Mouse (Mus musculus) layer of hippocampus, adult 11-12 months (tissue): ENCODE results near the gene Mrps33.

ENCODE experiments used
- DNase-seq: peaks from one replicate; pipeline ENCODE4 v3.0.0; 2022; ENCODE audit warnings: low spot score

The Mrps33 gene

DNA sequence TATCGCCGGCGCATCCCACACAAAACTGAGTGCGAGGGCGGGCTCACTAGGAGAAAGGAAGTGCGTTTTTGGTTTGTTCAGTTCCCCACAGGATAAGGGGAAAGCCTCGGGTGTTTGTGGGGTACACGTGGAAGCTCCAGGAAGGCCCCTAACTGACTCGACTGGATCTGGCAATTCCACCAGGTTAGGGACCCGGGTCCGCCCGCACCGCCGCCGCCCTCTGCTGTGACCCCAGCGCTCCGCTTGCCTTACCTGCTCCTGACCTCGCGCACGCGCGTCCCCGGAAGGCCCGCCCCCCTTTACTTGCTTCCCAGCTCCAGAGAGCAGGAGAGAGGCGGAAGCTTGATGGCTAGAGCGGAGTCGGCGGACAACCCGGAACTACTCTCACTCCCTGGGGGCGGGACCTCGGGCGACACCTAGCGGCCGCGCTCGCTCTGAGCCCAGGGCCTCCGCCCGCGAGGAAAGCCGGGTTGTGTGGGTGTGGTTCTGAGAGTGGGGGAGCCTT is at the start of gene Mrps33:
Gene Mrps33, minus strand, starts transcription at position 377 of the 505 bp plus-strand sequence.
- peak; percentile 98 for DNase-seq

DNA sequence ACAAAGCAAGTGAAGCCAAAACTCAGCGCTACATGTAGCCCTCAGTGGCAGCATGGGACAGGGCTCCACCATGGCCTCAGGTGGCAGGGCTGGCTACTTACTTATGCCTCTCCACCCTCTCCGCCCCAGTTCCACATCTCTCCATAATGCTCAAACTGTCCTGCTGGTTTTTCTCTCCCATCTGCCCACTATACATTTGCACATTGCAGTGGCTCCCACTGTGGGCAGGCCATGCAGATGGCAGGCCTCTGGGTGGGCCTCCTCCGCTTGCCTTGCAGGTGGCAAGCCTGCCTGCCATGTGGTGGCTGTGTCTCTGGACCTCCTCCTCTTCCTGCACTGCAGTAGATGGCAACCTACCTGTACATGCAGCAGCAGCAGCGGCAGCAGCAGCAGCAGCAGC is 38.9 kb upstream of the Mrps33 start:
- no peak for DNase-seq

DNA sequence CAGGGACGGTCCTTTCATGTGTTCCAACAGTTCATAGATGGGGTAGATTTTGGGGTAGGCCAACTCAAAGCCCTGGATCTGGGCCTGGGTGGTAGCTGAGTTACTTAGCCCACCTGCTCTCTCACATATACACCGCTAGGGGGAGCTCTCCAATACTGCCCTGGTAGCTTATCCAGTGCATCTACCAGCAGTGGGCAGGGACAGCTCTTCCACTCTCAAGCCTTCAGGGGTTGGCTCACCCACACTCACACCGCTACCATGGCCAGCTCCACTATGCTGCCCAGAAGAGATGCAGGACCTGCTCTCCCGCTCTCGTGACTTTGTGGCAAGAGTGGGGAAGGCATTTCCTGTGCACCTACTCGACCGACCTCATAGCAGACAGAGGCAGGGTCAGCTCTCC is 38.0 kb upstream of the Mrps33 start:
- DNase-seq = peak; percentile 9

DNA sequence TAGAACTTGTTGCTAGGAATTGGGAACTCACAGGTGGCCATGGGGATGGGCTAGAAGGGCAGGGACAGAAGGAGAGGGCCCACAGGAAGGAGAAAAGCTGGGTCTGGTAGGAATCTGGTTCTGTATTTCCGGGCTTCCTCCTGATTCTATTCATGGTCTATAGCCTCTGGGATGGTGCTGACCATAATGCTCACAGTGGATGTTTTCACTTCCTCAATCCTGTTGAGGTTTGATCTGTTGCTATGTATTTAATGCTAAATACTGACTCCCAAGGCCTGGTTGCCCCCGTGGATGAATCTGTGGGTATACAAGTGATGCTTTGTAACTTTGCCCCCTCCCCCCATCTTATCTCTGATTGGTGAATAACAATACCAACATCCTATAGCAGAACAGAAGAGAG is 36.8 kb upstream of the Mrps33 start:
- no peak for DNase-seq

DNA sequence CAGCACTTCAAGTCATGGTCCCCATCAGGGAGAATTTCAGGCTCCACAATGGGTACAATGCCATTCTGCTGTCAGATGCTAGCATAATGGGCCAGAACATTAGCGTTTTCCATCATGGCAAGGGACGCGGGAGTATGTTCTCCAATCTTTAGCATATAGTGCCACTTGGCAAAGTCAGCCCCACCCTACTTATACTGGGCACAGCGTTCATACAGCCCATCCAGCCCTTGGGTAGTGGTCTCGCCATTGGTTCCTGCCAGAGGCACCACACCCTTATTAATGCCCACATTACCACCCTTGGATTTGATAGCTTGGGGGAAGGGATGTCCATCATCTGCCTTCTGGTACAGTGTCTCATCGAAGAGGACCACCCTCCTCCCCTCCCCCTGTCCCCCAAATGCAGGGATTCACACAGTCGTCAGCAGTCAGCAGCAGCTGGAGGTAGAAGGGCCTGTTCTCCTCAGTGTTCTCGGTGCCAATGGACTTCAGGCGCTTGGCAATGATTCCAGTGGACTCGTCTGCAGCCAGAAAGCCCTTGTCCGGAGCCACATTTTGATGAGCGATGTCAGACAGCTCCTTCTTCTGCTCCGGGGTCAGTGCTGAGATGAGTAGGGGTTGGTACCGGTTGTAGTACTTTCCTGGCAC is 33.0 kb upstream of the Mrps33 start:
- DNase-seq = no peak

DNA sequence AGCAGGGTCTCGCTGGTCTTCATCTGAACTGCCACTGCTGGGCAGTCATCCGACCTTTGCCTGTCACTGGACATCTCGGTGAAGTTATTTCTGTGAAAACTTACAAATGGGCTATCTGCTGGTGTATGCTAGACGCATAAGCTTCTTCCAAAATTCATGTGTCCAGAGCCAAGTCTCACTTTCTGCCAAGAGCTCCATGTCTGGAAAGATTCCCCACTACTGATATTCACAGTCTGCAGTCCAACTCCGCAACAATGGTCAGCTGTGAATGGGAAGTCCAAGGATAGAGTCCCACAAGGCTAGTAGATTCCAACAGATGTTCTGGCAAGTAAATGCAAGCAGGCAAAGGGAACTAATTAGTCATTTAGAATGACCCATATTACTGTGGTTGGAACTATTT is 17.9 kb upstream of the Mrps33 start:
- no peak for DNase-seq

DNA sequence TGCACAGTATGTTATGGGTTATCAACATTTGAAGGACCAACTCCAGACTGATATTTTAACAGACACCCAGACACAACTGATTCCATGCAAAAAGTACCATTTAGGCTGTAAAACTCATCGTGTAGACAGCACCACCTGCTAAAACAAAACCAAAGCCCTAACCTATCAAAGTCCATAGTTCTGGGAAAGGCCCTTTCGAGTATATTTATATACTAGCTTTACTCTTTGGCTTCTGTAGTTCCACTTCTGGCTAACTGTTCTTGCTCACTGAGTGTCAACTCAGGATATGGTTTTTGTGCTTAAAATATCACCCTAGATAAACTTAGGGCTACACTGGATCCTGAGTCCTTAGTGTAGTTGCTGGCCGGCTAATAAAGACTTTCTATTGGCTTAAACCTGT is 10.5 kb upstream of the Mrps33 start:
- DNase-seq = no peak

DNA sequence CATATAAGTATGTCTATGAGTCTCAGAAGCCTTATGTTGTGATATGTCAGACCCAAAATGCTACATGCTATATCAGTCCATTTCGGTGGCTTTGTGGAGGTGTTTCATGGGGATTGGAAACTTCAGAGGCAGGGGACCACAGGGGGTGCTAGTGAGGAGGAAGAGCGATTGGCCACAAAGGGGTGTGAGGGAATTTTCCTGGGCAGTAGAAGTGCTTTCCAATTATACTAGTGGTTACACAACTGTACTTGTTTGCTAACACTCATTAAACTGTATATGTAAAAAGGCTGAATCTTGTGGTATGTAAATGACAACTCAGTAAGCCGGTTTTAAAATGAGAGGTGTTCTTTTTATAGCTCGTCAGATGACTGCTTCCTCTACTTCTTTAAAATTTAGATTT is 8.1 kb upstream of the Mrps33 start:
- DNase-seq = no peak

DNA sequence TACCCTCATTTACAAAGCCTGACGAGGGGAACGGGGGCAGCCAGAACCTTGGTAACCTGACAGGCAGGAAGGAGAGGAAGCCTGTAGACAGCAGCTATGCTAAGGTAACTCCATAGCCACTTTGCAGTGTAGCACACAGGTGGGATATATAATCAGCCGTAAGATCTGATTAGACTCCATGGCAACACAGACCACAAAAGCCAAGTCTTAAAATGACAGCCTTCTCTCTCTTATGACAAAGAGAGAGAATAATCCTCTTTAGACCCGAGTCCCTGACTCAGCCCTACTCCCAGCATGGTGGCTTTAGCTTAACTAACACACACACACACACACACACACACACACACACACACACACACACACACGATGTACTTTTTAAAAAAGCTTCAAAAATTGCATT is 2.3 kb downstream of the Mrps33 start:
- no peak for DNase-seq

DNA sequence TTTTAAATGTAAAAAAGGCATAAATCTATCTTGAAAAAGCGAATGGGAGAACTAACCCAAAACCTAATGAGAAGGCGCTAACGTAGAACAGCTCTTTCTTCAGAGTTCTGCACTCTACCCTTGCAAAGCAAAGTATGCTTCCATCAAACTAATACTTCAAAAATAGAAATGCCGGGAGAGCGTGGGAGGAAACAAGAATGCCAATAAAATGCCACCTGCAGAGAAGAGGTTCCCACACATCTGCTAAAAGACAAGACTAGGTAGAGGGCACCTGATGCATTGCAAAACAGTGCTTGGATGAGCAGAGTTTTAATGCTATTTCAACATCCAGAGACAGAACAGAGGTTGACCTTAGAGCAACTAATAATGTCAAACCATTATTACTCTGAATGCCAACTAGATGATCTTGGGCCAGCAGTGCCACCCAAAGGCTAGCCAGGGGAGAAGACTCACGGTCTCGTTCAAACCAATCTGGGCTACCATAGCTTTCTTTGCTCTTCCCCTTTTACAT is 3.7 kb downstream of the Mrps33 start:
- no peak for DNase-seq

DNA sequence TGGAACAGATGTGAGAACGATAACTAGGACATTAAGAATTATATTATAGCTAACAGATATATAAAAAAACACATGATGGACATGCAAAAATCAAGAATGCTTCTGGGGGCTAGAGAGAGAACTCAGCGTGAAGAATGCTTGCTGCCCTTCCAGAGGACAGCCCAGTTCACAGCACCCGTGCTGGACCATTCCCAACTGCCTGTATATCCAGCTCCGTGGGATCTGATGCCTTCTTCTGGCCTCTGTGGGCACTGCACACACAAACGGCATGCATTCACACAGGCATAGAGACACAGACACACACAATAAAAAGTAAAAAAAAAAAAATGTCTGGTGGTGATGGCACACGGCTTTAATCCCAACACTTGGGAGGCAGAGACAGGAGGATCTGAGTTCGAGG is 4.5 kb downstream of the Mrps33 start:
- DNase-seq = no peak

DNA sequence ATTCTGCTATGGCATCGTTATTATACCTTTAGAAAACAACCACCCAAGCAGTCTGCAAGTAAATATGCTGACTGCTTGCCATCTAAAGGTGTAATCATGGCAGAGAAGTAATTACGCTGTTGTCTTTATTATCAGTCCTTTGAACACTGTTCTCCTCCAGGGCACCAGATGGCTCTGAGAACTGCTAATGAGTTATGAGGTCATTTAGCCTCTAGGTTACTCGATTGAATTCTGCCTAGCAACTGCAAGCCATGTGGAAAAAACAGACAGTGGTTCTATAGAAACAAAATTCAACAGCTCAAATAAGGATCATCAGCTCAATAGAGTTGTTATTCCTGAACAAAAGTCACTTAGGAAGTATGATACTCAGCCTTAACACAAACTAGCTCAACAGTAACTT is 4.9 kb downstream of the Mrps33 start:
- DNase-seq = no peak

DNA sequence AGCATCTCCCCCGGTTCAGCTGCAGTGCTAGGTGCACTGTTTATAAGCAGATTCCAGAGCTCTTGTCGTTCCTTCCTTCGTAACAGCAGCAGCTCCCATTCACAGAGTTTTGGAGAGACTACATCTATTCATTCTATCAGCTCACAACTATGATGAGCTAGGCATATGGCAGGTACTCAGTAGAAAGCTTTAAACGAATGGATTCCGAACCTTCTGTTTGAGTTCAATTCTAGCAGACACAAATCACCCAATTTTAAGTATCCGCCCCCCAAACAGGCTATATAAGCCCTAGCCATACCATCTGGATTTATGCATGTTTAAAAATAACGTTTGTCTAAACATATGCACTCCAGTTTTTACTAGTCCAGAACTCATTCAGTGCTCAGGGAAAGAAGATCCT is 9.8 kb downstream of the Mrps33 start:
- DNase-seq = no peak

DNA sequence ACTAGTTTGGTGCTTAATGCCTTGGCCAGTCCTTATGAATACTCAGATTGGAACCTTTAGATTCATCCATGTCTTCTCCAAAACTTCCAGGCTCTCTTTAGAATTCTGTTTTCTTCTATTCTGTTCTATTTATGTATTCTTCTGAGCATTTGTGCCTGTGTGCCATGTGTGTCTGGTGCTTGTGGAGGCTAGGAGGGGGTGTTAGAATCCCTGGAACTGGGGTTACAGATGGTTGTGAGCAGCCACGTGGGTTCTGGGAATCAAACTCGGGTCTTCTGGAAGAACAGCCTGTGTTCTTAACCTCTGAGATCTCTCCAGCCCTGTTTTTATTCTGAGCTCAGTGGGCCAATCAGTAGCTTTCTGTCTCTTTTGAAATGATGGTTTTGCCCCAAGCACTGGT is 13.7 kb downstream of the Mrps33 start:
- DNase-seq = no peak

DNA sequence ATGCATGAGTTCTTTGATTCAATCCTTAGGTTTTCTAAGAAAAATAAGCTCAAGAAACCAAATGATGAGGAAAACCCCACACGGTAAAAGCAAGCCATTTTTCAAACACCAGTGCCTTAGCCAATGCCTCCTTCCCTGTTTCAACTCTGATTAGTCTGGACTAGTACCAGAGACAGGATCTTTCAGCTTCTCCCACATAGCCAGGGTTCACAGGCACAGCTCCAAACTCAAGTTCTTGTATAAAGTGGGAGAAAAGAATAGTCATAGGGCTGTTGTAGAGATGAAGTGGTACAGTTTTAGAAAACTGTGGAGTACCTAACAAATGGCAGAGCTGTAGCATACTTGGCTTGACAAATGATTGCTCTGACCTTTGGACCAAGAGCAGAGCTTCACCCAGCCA is 14.6 kb downstream of the Mrps33 start:
- no peak for DNase-seq

DNA sequence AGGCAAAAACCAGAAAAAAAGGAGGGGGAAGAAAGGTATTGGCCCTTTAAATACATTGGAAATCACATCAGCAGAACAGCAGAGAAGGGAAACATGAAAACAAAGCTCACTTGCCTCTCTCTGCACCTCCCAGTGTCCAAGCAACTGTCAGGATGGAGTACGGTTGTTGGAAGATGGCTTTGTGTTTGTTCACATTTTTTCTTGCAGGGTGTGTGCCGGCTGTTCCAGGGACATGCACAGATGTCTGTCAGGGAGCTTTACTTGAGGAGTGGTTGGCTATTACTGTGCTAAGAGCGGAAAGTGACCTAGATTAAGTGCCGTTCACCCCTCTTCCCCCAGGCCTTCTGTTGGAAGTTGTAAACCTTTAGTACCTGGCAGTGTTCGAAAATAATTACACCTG is 19.0 kb downstream of the Mrps33 start:
- DNase-seq = no peak

DNA sequence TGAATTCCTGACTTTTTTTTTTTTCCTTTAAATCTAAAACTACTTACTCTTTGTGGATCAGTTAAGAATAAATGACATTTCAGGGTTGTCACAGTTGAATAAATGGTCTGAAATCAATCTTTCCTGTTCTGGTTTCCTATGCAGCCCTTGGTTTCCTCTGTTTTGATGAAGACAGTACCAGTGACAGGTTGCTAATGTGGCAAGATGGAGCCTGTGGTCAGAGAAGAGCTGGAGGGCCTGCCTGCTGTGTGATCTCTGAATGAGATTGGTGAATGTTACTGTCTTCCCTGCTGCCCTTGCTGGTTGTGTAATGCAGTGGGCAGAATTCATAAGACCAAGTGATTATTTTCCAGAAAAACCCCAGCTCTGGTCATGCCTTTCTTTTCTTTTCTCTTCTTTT is 22.4 kb downstream of the Mrps33 start:
- DNase-seq = no peak

DNA sequence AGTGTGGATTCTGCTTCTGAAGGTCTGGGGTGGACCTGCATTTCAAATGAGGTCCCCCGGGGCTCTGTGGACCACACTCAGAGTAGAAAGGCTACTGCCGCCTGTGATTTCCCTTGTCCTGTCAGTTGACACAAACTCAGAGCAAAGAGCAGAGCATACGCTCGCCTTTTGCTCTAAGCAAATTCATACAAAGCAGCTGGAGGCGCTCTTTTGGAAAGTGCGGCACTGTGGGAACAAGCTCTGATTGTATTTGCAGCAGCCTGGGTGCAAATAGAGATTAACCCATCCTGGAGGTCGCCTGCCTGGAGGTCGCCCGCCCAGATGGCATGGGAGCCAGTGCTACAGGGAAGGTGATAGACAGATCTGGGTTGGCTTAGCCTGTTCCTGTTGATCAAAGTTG is 23.0 kb downstream of the Mrps33 start:
- DNase-seq = no peak

DNA sequence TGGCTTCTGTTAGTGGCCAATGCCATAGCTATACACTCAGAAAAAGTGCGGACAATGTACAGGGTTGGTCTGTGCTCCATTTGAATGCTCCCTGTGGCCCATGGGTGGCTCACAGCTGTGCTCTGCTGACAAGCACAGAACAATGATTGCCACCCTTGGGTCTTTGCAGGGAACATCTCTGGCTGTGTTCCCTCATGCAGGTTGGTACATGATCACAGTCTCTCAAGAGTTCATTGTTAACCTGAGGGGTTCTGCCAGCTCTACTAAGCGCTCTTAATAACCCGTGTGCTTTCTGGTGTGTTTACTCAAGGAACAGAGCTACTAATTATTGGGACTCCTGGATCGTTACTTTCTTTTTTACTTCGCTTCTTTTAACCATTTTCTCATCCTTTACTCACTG is 24.8 kb downstream of the Mrps33 start:
- no peak for DNase-seq

DNA sequence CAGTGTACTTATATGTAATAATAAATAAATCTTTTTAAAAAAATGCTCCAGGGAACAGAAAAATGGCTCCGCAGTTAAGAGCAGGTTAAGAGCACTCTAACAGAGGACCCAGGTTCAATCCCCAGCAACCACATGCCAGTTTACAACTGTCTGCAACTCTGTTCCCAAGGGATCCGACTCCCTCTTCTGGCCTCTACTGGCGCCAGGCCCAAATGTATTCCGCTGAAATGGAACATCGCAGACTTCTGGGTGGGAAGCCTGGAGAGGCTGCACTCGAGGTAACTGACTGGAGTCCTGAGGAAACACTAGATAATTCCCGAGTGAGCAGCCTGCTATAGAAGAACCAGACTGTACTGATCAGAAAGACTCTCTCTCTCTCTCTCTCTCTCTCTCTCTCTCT is 27.3 kb downstream of the Mrps33 start:
- no peak for DNase-seq

DNA sequence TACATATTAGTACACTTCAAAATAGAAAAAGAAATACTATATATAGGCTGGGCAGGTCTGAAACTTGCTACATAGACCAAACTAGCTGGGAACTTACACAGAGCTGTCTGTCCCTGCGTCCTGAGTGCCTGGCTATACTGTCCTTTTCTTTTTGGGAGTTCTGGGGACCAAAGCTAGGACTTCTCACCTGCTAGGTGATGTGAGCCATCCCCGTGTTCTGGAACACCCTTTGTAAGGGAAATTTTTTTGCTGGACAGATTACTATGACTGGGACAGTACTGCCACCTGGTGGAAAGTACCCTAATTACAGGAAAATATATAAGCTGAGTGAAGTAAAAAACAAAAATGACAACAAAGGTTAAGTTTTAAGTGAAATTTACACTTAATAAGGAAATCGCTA is 28.2 kb downstream of the Mrps33 start:
- DNase-seq = no peak

DNA sequence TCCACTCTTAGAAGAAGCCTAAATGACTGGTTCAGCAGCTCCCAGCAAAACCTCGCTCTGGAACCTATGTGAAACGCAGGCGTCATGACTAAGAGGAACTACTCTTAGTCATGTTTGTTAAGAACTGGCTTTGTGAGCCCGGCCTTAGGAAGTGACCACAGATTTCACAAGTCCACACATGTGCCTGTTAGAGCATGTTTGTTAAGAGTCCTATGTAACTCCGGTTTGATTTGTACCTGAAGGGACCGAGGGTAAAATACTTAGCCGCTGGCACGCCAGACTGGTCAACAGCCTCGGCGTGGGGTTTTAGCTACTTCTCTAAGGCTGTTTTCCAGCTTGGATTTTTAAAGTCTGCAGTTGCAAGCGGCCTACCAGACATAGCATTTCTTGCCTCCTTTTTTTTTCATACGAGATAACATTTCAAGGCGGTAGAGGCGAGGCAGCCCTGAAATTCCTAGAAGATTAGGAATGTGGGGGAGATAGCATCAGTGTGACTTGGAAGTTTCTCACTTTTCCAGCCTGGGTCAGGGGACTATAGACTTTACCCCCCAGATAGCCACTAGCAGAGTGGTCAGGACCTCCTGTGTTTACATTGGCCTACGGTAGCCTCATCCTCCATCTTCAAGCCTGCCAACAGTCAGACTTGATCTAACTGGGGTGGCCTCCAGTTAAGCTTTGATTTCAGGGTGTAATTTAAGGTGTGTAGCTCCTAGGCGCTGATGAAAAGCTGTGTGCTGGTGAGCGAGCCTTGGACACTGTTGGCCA is 28.8 kb downstream of the Mrps33 start:
- DNase-seq = no peak

DNA sequence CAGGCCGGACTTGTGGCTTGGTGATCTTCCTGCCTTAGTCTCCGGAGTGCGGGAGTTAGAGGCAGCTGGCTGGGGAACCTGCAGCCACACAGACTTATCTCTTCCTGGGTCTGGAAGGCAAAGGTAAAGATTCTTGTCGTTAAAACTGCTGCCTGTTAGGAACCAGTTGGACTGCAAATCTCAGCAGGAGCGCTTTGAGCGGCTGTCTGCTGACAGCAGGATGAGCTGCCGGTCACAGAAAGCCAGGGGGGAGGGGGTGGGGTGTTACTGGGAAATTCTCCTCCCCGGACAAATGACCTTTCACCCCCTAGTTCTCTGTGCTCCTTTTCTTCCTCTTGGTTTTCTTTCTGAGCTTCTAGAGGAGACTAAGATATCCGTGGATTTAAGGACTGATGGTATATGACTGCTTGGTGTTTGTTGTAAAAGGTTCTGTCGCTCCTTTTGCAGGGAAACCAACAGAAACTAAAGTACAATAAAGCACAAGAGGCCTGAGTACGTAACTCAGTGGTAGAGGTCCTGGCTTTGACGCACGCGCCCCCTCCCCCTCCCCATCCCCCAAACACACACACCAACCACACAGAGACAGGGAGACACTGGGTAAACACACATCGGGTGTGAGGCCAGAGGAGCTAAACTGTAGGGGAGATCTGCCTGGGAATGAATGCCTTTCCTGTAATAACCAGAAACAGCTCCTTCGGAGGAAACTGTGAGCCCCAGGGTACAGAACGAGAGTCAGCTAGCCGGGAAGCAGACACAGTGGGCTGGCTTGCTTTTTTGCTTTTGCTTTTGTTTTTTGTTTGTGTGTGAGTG is 29.7 kb downstream of the Mrps33 start:
- DNase-seq = no peak
